Mouse (Mus musculus): ENCODE data around the gene Phgdh. TPM values are rescaled to one million over a fixed set of nuclear protein-coding genes. Genes with fewer than 3 reads are reported as not detected.

Phgdh gene
- polyA plus RNA-seq, 1 experiment from 2014 or later = 332 TPM

DNA sequence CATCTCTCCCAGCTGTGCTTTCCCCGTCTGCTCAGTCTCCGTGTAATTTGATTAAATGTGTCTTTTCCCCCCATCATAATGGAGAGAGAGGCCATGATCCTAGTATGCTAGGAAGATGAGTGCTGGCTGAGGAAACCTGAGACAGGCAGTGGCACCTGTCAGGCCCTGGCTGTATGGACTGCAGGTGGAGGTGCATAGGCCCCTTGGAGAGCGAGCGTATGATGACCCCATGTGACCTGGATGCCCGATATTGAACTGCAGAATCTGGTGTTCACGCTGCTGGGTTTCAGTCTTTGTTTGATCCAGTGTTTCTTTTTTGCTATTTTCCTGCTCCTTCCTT lies 16.2 kb upstream of the Phgdh start:
- DNase-seq (ENCODE audit: low spot score) = no peak
- ATAC-seq (replicated peaks; ENCODE audit: low FRiP score) = no peak
- Histone ChIP-seq H3K4me3 (ENCODE audit: low read depth, low read length) (no peak overlapping the region), H3K27me3 (ENCODE audit: control insufficient read depth, insufficient read depth, low read length) (no peaks in the 10 kb centered on the region), H3K27ac (ENCODE audit: low read depth, low read length) (no peak overlapping the region), H3K9me3 (ENCODE audit: control insufficient read depth, low read length) (no peaks in the 10 kb centered on the region), H3K9ac (ENCODE audit: low read length) (no peak overlapping the region), H3K4me1 (replicated peaks; ENCODE audit: control insufficient read depth, insufficient read depth, low read length) (no peaks in the 10 kb centered on the region), H3K4me2 (ENCODE audit: low read depth, low read length, severe bottlenecking) (no peak overlapping the region), H3K36me3 (ENCODE audit: control insufficient read depth, insufficient read depth, low read length) (no peaks in the 10 kb centered on the region)
- WGBS = 73% methylated on average over 6 of the region's 6 CpGs

DNA sequence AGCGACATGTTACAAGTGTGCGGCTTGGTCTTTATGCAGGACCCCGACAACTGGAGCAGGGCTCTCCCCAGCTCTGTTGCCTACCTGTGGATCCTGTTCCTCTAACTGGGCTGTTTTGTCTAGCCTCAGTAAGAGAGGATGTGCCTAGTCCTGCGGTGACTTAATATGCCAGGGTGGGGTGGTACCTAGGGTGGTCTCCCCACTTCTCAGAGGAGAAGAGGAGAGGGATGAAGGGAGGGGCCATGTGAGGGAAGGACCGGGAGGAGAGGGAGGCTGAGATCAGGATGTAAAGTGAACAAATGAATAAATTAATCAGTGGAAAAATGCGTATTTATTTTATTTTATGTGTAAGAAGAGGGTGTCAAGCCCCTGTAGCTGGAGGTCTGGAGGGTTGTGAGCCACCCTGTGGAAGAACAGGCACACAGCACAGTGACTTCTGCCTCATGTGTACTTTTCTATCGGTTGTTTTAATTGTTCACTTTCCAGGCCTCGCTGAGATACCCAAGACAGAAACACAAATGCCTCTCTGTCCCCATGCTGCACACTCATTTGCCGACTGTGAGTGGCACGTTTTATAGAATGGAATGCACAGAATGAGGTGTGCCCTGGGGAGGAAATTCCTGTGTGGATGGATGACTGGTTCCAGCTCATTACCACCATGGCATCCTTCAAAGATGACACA lies 15.7 kb upstream of the Phgdh start:
- no peak overlapping the region for H3K4me3 ChIP-seq (ENCODE audit: low read depth, low read length)
- ATAC-seq (replicated peaks; ENCODE audit: low FRiP score) (peak; percentile 42; the same call in 1 of the 2 replicates), DNase-seq (ENCODE audit: low spot score) (no peak)
- H3K4me2 ChIP-seq (ENCODE audit: low read depth, low read length, severe bottlenecking) = no peak overlapping the region
- WGBS = 61% methylated on average over 10 of the region's 10 CpGs
- H3K27me3 ChIP-seq (ENCODE audit: control insufficient read depth, insufficient read depth, low read length) = no peaks in the 10 kb centered on the region
- H3K9me3 ChIP-seq (ENCODE audit: control insufficient read depth, low read length) = no peaks in the 10 kb centered on the region
- H3K9ac ChIP-seq (ENCODE audit: low read length) = no peak overlapping the region
- H3K27ac ChIP-seq (ENCODE audit: low read depth, low read length) = no peak overlapping the region
- H3K4me1 ChIP-seq (replicated peaks; ENCODE audit: control insufficient read depth, insufficient read depth, low read length) = no peaks in the 10 kb centered on the region
- H3K36me3 ChIP-seq (ENCODE audit: control insufficient read depth, insufficient read depth, low read length) = no peaks in the 10 kb centered on the region

DNA sequence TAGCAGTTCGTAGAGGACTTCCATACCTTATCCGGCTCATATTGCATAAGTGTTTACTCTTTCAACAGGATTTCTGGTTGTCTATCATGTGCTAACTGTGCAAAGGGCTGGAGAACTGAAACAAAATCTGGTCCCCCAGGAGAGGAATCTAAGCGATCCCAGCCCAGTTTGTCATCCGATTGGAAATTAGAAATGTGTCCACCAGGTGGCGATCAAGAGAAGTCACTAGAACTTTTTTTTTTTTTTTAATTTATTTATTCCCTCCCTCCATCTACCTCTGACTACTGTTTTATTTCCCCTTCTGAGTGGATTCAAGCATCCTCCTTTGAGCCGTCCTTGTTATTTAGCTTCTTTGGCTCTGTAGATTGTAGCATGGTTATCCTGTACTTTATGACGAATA lies 14.1 kb upstream of the Phgdh start:
- Histone ChIP-seq H3K9me3 (ENCODE audit: control insufficient read depth, low read length) (no peaks in the 10 kb centered on the region), H3K4me2 (ENCODE audit: low read depth, low read length, severe bottlenecking) (no peak overlapping the region), H3K27ac (ENCODE audit: low read depth, low read length) (no peak overlapping the region), H3K4me3 (ENCODE audit: low read depth, low read length) (no peak overlapping the region), H3K9ac (ENCODE audit: low read length) (no peak overlapping the region), H3K4me1 (replicated peaks; ENCODE audit: control insufficient read depth, insufficient read depth, low read length) (no peaks in the 10 kb centered on the region), H3K36me3 (ENCODE audit: control insufficient read depth, insufficient read depth, low read length) (no peaks in the 10 kb centered on the region), H3K27me3 (ENCODE audit: control insufficient read depth, insufficient read depth, low read length) (no peaks in the 10 kb centered on the region)
- 37% methylated on average over 7 of the region's 7 CpGs for WGBS
- peak; percentile 69 for DNase-seq (ENCODE audit: low spot score)
- no peak for ATAC-seq (replicated peaks; ENCODE audit: low FRiP score)

DNA sequence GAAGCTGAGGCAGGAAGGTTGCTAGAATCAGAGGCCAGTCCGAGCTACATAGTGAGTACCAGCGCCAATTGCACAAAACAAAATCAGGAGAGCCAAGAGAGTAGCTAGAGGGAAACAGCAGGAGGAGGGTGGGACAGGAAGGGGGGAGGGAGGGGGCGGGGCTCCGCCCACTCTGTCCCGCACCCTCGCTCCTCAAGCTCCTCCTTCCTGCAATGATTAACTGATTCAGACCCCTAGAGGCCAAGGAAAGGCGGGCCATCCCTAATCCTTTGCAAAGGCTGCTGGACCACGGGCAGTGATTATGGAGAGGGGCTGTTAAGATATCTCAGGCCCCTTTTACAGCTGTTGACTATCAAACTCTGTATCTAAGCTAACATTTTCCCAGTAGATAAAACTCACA lies 8.9 kb upstream of the Phgdh start:
- Histone ChIP-seq H3K4me2 (ENCODE audit: low read depth, low read length, severe bottlenecking) (no peak overlapping the region), H3K4me1 (replicated peaks; ENCODE audit: control insufficient read depth, insufficient read depth, low read length) (no peaks in the 10 kb centered on the region; the same call in 1 of the 2 replicates), H3K9ac (ENCODE audit: low read length) (no peak overlapping the region), H3K9me3 (ENCODE audit: control insufficient read depth, low read length) (no peaks in the 10 kb centered on the region), H3K36me3 (ENCODE audit: control insufficient read depth, insufficient read depth, low read length) (no peaks in the 10 kb centered on the region), H3K27me3 (ENCODE audit: control insufficient read depth, insufficient read depth, low read length) (no peaks in the 10 kb centered on the region), H3K4me3 (ENCODE audit: low read depth, low read length) (no peak overlapping the region), H3K27ac (ENCODE audit: low read depth, low read length) (no peak overlapping the region)
- WGBS = 30% methylated on average over 8 of the region's 8 CpGs
- peak; percentile 61 for ATAC-seq (replicated peaks; ENCODE audit: low FRiP score)
- DNase-seq (ENCODE audit: low spot score) = peak; percentile 67

DNA sequence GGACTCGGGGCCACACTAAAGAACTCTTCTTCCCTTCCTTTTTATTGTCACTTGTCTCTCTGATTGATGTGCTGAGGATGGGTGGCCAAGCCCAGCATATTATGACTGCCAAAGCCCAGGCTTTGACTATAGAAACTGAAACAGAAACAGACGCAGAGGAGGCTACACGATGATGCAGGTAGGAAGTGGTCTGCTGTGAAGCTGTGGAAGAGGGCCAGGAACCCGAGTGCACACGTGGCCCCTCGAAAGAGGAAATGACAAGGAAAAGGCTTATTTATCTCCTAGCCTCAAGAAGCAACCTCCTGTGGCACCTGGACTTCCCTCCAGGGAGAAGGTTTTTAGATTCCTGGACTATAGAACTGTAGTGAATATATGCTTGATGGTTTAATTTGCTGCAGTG lies 8.3 kb upstream of the Phgdh start:
- no peak for DNase-seq (ENCODE audit: low spot score)
- no peak overlapping the region for H3K27ac ChIP-seq (ENCODE audit: low read depth, low read length)
- H3K27me3 ChIP-seq (ENCODE audit: control insufficient read depth, insufficient read depth, low read length) = no peaks in the 10 kb centered on the region
- H3K4me3 ChIP-seq (ENCODE audit: low read depth, low read length) = no peak overlapping the region
- no peaks in the 10 kb centered on the region; the same call in 1 of the 2 replicates for H3K4me1 ChIP-seq (replicated peaks; ENCODE audit: control insufficient read depth, insufficient read depth, low read length)
- no peak overlapping the region for H3K4me2 ChIP-seq (ENCODE audit: low read depth, low read length, severe bottlenecking)
- 85% methylated on average over 6 of the region's 6 CpGs for WGBS
- no peak overlapping the region for H3K9ac ChIP-seq (ENCODE audit: low read length)
- H3K36me3 ChIP-seq (ENCODE audit: control insufficient read depth, insufficient read depth, low read length) = no peaks in the 10 kb centered on the region
- no peak for ATAC-seq (replicated peaks; ENCODE audit: low FRiP score)
- no peaks in the 10 kb centered on the region for H3K9me3 ChIP-seq (ENCODE audit: control insufficient read depth, low read length)

DNA sequence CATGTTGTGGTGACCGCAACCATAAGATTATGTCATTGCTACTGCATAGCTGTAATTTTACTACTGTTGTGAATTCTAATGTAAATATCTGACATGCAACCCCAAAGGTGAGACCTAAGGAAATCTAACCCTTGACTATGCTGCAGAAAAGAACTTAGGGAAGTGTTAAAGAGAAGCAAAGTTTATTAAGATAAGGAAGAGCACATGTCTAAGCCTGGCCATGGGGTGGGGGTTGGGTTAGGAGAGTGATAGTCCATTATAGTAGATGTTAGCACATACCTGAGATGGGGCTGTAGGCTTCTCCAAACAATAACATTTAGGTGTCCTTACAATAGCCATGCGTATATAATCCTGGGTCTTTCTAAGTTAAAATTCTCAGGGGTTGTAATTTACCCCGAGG lies 3.4 kb upstream of the Phgdh start:
- no peaks in the 10 kb centered on the region for H3K9me3 ChIP-seq (ENCODE audit: control insufficient read depth, low read length)
- H3K4me1 ChIP-seq (replicated peaks; ENCODE audit: control insufficient read depth, insufficient read depth, low read length) = no peaks in the 10 kb centered on the region
- DNase-seq (ENCODE audit: low spot score) (no peak), ATAC-seq (replicated peaks; ENCODE audit: low FRiP score) (no peak)
- no peak overlapping the region for H3K4me3 ChIP-seq (ENCODE audit: low read depth, low read length)
- H3K4me2 ChIP-seq (ENCODE audit: low read depth, low read length, severe bottlenecking) = no peak overlapping the region
- 90% methylated on average over 3 of the region's 3 CpGs for WGBS
- no peak overlapping the region for H3K9ac ChIP-seq (ENCODE audit: low read length)
- H3K27ac ChIP-seq (ENCODE audit: low read depth, low read length) = no peak overlapping the region
- no peaks in the 10 kb centered on the region for H3K27me3 ChIP-seq (ENCODE audit: control insufficient read depth, insufficient read depth, low read length)
- H3K36me3 ChIP-seq (ENCODE audit: control insufficient read depth, insufficient read depth, low read length) = no peaks in the 10 kb centered on the region

DNA sequence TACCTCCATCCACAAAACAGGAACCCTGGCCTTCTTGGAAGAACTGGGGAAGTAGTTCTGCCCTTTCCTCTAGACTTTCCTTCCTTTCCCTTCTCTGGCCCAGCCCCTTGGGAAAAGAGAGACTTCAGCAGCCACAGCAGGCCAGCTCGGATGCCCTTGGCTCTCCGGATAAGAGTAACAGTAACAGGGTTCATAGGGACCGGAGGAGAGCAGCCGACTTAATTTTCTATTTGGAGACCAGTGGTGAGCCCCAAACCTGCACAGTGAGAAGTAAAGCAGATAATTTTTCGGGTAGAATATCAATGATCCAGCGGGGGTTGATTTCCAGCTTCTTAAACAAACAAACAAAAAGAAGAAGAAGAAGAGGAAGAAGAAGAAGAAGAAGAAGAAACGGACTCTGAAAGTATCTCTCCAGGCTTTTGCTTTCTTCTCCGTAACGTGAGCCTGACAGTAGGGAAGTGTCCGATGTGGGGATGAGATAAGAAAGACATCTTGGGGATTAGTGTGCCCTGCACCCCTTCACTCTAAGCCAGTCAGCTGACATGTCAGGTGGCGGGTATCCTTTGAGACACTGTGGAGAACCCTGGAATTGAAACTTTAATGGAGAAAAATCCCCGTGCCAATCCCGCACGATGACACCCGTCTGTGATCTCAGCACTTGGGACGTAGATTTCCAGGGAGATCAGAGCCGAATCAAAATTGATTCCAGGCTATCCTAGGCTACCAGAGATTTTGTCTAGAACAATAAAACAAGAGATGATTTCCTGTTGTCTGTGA lies 1.2 kb upstream of the Phgdh start:
- Histone ChIP-seq H3K9ac (ENCODE audit: low read length) (no peak overlapping the region), H3K27ac (ENCODE audit: low read depth, low read length) (no peak overlapping the region), H3K36me3 (ENCODE audit: control insufficient read depth, insufficient read depth, low read length) (no peaks in the 10 kb centered on the region), H3K27me3 (ENCODE audit: control insufficient read depth, insufficient read depth, low read length) (no peaks in the 10 kb centered on the region), H3K4me1 (replicated peaks; ENCODE audit: control insufficient read depth, insufficient read depth, low read length) (peaks cover 9% of the 10 kb centered on the region; the same call in 1 of the 2 replicates), H3K4me3 (ENCODE audit: low read depth, low read length) (no peak overlapping the region), H3K4me2 (ENCODE audit: low read depth, low read length, severe bottlenecking) (no peak overlapping the region), H3K9me3 (ENCODE audit: control insufficient read depth, low read length) (no peaks in the 10 kb centered on the region)
- DNase-seq (ENCODE audit: low spot score) = no peak
- ATAC-seq (replicated peaks; ENCODE audit: low FRiP score) = no peak
- WGBS = 89% methylated on average over 17 of the region's 17 CpGs

DNA sequence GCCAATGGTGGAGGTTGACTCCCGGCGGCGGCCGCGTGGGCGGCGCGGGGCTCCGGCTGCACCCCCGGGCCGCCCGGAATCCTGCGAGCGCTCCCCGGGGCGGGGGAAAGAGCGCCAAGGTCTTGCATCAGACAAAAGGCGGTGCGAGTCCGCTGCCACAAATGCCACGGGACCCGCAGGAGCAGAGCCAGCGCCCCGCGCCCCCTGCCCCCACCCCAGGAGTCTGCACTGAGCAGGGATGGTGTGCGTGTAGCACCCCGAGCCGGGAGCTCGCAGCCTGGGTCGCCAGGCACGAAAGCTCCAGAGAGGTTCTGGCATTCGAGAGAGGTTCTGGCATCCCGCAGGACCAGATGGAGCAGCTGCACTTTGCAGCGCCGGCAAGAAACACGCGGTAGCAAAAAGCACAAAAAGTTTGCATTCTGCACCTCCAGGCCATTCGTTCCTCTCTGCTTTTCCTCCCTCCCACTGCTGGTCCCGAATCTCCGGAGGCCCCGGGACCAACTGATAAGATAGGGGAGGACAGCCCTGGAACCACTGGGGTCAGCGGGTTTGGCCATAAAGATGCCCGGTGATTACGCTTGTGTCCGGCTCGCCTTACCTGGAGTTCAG lies 589 bp downstream of the Phgdh start:
- Histone ChIP-seq H3K27ac (ENCODE audit: low read depth, low read length) (peak overlapping the region; percentile 39), H3K36me3 (ENCODE audit: control insufficient read depth, insufficient read depth, low read length) (no peaks in the 10 kb centered on the region), H3K4me1 (replicated peaks; ENCODE audit: control insufficient read depth, insufficient read depth, low read length) (peaks cover 9% of the 10 kb centered on the region; the same call in 1 of the 2 replicates), H3K9me3 (ENCODE audit: control insufficient read depth, low read length) (no peaks in the 10 kb centered on the region), H3K4me2 (ENCODE audit: low read depth, low read length, severe bottlenecking) (peak overlapping the region; percentile 82), H3K4me3 (ENCODE audit: low read depth, low read length) (peak overlapping the region; percentile 73), H3K27me3 (ENCODE audit: control insufficient read depth, insufficient read depth, low read length) (no peaks in the 10 kb centered on the region), H3K9ac (ENCODE audit: low read length) (peak overlapping the region; percentile 74)
- under 1% methylated on average over 46 of the region's 46 CpGs for WGBS
- ATAC-seq (replicated peaks; ENCODE audit: low FRiP score) (peak; percentile 74), DNase-seq (ENCODE audit: low spot score) (peak; percentile 84)
